Mouse (Mus musculus): ENCODE data around the gene Elk3. TPM values are rescaled to one million over a fixed set of nuclear protein-coding genes. Genes with fewer than 3 reads are reported as not detected.

Elk3 gene
- polyA plus RNA-seq, 1 experiment from 2014 or later, result 8.8 TPM

DNA sequence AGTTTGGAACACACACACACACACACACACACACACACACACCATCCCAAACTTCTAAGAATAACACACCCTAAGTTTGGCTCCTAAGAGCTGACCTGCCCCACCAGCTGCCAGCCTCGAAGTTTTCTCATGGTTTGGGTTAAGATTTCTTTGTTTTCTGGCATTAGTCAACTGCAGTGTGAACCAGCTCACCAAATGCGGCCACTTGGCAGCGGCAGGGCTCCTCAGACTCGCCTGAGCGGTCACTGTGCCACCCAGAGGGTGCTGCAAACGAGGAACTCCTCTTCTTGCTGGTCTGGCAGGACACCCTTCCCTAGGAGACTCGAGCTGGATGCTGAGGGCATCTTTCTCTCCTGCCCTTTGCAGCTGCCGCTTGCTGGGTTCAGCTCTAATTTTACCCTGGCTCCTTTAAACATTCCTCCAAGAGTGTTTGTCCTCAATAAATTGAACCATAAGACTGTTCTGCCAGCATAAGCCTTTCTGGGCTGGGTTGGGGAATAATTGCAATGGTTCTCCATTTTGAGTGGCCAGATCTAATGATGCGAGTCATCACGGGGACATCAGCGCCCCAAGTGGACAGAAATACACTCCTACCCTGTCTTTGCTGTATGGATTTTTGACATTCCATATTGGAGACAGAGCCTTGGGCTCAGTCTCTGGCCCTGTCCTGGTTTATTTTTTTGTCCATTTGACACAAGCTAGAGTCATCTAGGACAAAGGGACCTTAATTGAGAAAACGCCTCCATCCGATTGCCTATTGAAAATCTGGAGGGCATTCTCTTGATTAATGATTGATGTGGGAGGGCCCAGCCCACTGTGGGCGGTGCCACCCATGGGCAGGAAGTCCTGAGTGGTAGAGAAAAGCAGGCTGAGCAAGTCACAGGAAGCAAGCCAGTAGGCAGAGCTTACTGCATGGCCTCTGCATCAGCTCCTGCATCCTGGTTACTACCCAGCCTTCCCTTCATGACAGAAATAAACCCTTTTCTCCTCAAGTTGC is 37.7 kb downstream of the Elk3 start:
- no peak overlapping the region for H3K9ac ChIP-seq (replicated peaks; ENCODE audit: low read length)
- H3K4me3 ChIP-seq (replicated peaks; ENCODE audit: low read depth, low read length), result no peak overlapping the region
- H3K9me3 ChIP-seq (ENCODE audit: control insufficient read depth, low read length), result no peaks in the 10 kb centered on the region
- no peaks in the 10 kb centered on the region for H3K27me3 ChIP-seq (ENCODE audit: control insufficient read depth, insufficient read depth, low read length)
- ATAC-seq (ENCODE audit: low FRiP score, low TSS enrichment), result no peak
- WGBS, result 80% methylated on average over 14 of the region's 14 CpGs
- no peak for DNase-seq
- H3K4me2 ChIP-seq (ENCODE audit: low read length), result no peak overlapping the region
- H3K4me1 ChIP-seq (ENCODE audit: control insufficient read depth, insufficient read depth, low read length), result peaks cover 28% of the 10 kb centered on the region
- H3K36me3 ChIP-seq (ENCODE audit: control insufficient read depth, insufficient read depth, low read length), result no peaks in the 10 kb centered on the region
- H3K27ac ChIP-seq (replicated peaks; ENCODE audit: low read depth, low read length), result no peak overlapping the region

DNA sequence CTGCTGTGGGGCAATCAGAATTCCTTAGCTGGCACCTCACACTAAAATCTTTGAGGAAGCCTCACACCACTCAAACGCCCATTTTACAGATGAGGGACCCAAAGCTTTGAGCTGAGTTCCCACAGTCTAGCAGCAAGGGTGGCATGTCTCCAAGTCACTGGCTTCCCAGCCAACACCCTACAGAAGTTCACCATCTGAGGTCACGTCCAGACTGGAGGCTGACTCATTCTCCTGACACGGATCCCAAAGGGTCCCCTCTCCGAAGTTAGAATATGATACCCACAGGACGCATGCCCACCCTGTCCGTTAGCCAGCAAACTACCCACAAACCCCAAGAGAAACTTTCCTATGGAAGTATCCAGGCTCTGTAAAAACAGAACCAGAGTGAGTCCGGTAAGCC is 39.1 kb downstream of the Elk3 start:
- Histone ChIP-seq H3K9ac (replicated peaks; ENCODE audit: low read length) (no peak overlapping the region), H3K36me3 (ENCODE audit: control insufficient read depth, insufficient read depth, low read length) (no peaks in the 10 kb centered on the region), H3K27me3 (ENCODE audit: control insufficient read depth, insufficient read depth, low read length) (no peaks in the 10 kb centered on the region), H3K4me3 (replicated peaks; ENCODE audit: low read depth, low read length) (no peak overlapping the region), H3K9me3 (ENCODE audit: control insufficient read depth, low read length) (no peaks in the 10 kb centered on the region), H3K27ac (replicated peaks; ENCODE audit: low read depth, low read length) (no peak overlapping the region), H3K4me1 (ENCODE audit: control insufficient read depth, insufficient read depth, low read length) (peaks cover 20% of the 10 kb centered on the region), H3K4me2 (ENCODE audit: low read length) (no peak overlapping the region)
- WGBS, result 90% methylated on average over 7 of the region's 7 CpGs
- no peak for DNase-seq
- ATAC-seq (ENCODE audit: low FRiP score, low TSS enrichment), result no peak

DNA sequence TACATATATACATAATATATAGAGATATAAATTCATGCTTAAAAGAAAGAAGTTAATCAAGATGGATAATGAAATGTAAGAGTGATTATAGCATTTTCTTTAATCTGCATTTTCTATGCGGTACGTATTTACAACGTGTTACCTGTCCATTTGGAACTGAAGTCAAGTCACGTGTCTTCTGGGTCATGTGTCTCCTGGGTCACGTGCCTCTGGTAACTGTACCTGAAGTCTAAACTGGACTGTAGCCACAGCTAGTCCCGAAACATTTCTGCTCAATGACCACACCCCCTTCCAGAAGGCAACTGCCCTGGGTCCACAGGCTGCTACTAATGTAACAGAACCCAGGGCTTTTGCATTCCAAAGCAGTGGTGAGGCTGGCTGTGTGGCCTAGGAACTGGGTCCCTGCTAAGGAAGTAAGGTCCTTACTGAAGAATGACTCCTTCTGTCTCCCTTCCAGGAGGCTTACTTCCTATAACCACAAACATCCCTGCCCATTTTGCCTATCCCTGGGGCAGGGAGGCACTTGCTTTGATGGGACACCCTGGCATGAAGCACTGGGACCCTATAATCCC is 40.0 kb downstream of the Elk3 start:
- Histone ChIP-seq H3K4me1 (ENCODE audit: control insufficient read depth, insufficient read depth, low read length) (peaks cover 15% of the 10 kb centered on the region), H3K27me3 (ENCODE audit: control insufficient read depth, insufficient read depth, low read length) (no peaks in the 10 kb centered on the region), H3K9me3 (ENCODE audit: control insufficient read depth, low read length) (no peaks in the 10 kb centered on the region), H3K4me3 (replicated peaks; ENCODE audit: low read depth, low read length) (no peak overlapping the region), H3K4me2 (ENCODE audit: low read length) (no peak overlapping the region), H3K36me3 (ENCODE audit: control insufficient read depth, insufficient read depth, low read length) (no peaks in the 10 kb centered on the region), H3K27ac (replicated peaks; ENCODE audit: low read depth, low read length) (no peak overlapping the region), H3K9ac (replicated peaks; ENCODE audit: low read length) (no peak overlapping the region)
- DNase-seq (no peak), ATAC-seq (ENCODE audit: low FRiP score, low TSS enrichment) (no peak)
- WGBS, result 94% methylated on average over 6 of the region's 6 CpGs

DNA sequence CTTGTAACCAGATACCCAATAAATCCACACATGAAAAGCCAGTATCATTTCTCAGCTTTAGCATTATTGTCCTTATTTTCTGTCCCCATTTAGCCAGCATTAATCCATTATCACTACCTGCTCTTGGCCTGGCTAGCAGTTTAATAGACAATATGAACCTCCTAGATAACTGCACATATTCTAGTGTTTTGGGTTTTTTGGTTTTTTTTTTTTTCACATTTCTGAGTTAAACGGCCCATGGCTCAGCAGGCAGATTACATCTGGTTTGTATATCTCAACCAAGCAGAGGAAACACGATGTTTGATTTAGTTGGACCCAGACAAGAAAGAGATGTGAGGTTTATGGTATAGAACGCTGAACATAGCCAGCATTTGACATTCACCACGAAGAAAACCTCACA is 41.2 kb downstream of the Elk3 start:
- WGBS, result 75% methylated on average over 4 of the region's 4 CpGs
- DNase-seq (no peak), ATAC-seq (ENCODE audit: low FRiP score, low TSS enrichment) (no peak)
- Histone ChIP-seq H3K27ac (replicated peaks; ENCODE audit: low read depth, low read length) (no peak overlapping the region), H3K4me2 (ENCODE audit: low read length) (no peak overlapping the region), H3K36me3 (ENCODE audit: control insufficient read depth, insufficient read depth, low read length) (no peaks in the 10 kb centered on the region), H3K9ac (replicated peaks; ENCODE audit: low read length) (no peak overlapping the region), H3K4me3 (replicated peaks; ENCODE audit: low read depth, low read length) (no peak overlapping the region), H3K4me1 (ENCODE audit: control insufficient read depth, insufficient read depth, low read length) (peaks cover 3% of the 10 kb centered on the region; the same call in 1 of the 2 replicates), H3K9me3 (ENCODE audit: control insufficient read depth, low read length) (no peaks in the 10 kb centered on the region), H3K27me3 (ENCODE audit: control insufficient read depth, insufficient read depth, low read length) (no peaks in the 10 kb centered on the region)

DNA sequence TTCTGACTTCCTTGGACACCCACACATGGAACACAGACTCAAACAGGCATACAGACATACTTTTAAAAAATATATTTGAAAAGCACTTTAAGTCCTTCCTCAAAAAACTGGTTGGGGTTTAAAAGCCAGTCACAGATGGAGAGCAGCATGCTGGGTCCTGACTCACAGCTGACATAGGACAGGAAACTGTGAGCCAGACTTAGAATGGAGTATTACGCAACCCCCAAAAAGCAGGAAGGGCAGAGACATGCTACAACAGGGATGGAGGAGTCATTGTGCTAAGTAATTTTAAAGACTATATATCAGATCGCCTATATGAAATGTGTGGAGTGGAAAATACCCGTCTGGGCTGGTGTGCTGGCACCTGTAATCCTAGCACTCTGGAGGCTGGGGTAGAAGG is 42.6 kb downstream of the Elk3 start:
- Histone ChIP-seq H3K27me3 (ENCODE audit: control insufficient read depth, insufficient read depth, low read length) (no peaks in the 10 kb centered on the region), H3K4me1 (ENCODE audit: control insufficient read depth, insufficient read depth, low read length) (peaks cover 7% of the 10 kb centered on the region), H3K9me3 (ENCODE audit: control insufficient read depth, low read length) (no peaks in the 10 kb centered on the region), H3K4me3 (replicated peaks; ENCODE audit: low read depth, low read length) (no peak overlapping the region), H3K27ac (replicated peaks; ENCODE audit: low read depth, low read length) (no peak overlapping the region), H3K9ac (replicated peaks; ENCODE audit: low read length) (no peak overlapping the region), H3K4me2 (ENCODE audit: low read length) (no peak overlapping the region), H3K36me3 (ENCODE audit: control insufficient read depth, insufficient read depth, low read length) (no peaks in the 10 kb centered on the region)
- DNase-seq (no peak), ATAC-seq (ENCODE audit: low FRiP score, low TSS enrichment) (no peak)
- 95% methylated on average over 3 of the region's 3 CpGs for WGBS

DNA sequence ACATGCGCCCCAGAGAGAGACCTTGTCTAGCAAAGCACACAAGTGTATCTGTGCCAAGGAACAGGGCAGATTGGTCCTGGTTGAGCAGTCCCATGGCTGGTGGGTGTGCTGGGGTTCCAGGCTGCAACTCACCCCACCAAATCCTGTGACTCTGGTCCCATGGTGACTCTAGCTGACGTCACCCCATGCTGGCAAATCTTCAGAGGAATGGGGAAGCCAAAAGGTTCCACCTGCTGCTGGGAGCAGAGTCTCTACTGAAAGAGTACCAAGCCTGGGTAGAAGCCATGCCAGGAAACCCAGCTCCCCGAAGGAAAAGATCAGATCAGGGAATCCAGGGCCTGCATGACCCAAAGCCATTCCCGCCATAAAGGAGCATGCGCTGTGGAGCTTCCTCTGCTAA is 43.4 kb downstream of the Elk3 start:
- ATAC-seq (ENCODE audit: low FRiP score, low TSS enrichment), result no peak
- Histone ChIP-seq H3K4me1 (ENCODE audit: control insufficient read depth, insufficient read depth, low read length) (peaks cover 11% of the 10 kb centered on the region), H3K27me3 (ENCODE audit: control insufficient read depth, insufficient read depth, low read length) (no peaks in the 10 kb centered on the region), H3K4me2 (ENCODE audit: low read length) (no peak overlapping the region), H3K4me3 (replicated peaks; ENCODE audit: low read depth, low read length) (no peak overlapping the region), H3K27ac (replicated peaks; ENCODE audit: low read depth, low read length) (no peak overlapping the region), H3K36me3 (ENCODE audit: control insufficient read depth, insufficient read depth, low read length) (no peaks in the 10 kb centered on the region), H3K9me3 (ENCODE audit: control insufficient read depth, low read length) (no peaks in the 10 kb centered on the region), H3K9ac (replicated peaks; ENCODE audit: low read length) (no peak overlapping the region)
- 92% methylated on average over 5 of the region's 5 CpGs for WGBS
- DNase-seq, result no peak

DNA sequence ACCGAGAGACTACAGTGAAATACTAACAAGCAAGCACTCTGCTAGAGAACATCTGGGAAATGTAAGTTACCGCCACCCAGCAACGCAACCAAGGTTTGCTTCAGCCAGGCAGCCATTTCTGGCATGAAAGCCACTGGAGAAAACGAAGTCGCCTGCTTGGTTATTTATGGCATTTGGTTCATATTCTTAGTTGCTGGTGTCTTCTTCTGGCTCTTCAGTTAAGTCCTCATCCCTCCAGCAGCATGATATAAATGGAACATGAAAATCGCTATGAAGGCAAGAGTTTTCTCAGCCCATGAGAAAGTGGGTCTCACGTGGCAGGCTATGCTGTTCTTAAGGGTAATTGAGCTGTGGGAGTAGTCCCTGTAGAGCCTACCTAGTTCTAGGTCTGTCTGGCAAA is 44.4 kb downstream of the Elk3 start:
- no peaks in the 10 kb centered on the region for H3K36me3 ChIP-seq (ENCODE audit: control insufficient read depth, insufficient read depth, low read length)
- ATAC-seq (ENCODE audit: low FRiP score, low TSS enrichment) (no peak), DNase-seq (no peak)
- no peaks in the 10 kb centered on the region for H3K9me3 ChIP-seq (ENCODE audit: control insufficient read depth, low read length)
- 98% methylated on average over 7 of the region's 7 CpGs for WGBS
- H3K9ac ChIP-seq (replicated peaks; ENCODE audit: low read length), result no peak overlapping the region
- peaks cover 21% of the 10 kb centered on the region for H3K4me1 ChIP-seq (ENCODE audit: control insufficient read depth, insufficient read depth, low read length)
- H3K4me2 ChIP-seq (ENCODE audit: low read length), result no peak overlapping the region
- no peaks in the 10 kb centered on the region for H3K27me3 ChIP-seq (ENCODE audit: control insufficient read depth, insufficient read depth, low read length)
- H3K27ac ChIP-seq (replicated peaks; ENCODE audit: low read depth, low read length), result no peak overlapping the region
- no peak overlapping the region for H3K4me3 ChIP-seq (replicated peaks; ENCODE audit: low read depth, low read length)

DNA sequence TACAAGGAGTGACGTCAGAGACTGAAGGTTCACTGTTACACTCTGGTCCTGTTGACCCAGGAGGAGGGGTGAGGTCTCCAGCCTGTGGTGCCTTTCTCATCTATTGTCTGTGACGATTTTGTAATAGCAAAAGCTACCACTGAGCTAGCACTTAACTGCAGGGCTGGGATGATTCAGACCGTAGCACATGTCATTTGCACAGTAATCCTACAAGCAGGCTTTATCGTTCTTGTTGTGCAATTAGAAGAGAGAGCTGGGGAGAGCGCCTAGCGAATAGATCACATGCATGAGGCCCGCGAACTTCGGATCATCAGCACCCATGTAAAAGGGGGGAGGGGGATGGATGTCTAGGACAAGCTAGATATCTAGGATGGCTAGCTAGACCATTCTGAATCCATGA is 45.1 kb downstream of the Elk3 start:
- Histone ChIP-seq H3K27me3 (ENCODE audit: control insufficient read depth, insufficient read depth, low read length) (no peaks in the 10 kb centered on the region), H3K9ac (replicated peaks; ENCODE audit: low read length) (no peak overlapping the region), H3K4me2 (ENCODE audit: low read length) (no peak overlapping the region), H3K4me1 (ENCODE audit: control insufficient read depth, insufficient read depth, low read length) (peaks cover 23% of the 10 kb centered on the region), H3K4me3 (replicated peaks; ENCODE audit: low read depth, low read length) (no peak overlapping the region), H3K36me3 (ENCODE audit: control insufficient read depth, insufficient read depth, low read length) (no peaks in the 10 kb centered on the region), H3K27ac (replicated peaks; ENCODE audit: low read depth, low read length) (no peak overlapping the region), H3K9me3 (ENCODE audit: control insufficient read depth, low read length) (no peaks in the 10 kb centered on the region)
- WGBS, result 79% methylated on average over 9 of the region's 9 CpGs
- DNase-seq, result no peak
- no peak for ATAC-seq (ENCODE audit: low FRiP score, low TSS enrichment)

Data from midbrain, embryonic 14.5 days (tissue).